Mouse (Mus musculus) CH12.LX (cell line): ENCODE results near the gene Qser1. TPM values are rescaled to one million over a fixed set of nuclear protein-coding genes. Genes with fewer than 3 reads are reported as not detected.

Experiments
- DNase-seq: peaks from one replicate; pipeline ENCODE4 v3.0.0-alpha.2; 2013; ENCODE audit errors: extremely low read depth
- H3K27ac ChIP-seq: 2 replicates; pipeline ENCODE4 v1.5.1; 2012; ENCODE audit warnings: low read depth, mild to moderate bottlenecking, control low read depth, moderate library complexity; ENCODE audit not compliant: insufficient read depth
- H3K27me3 ChIP-seq: replicated peaks from 2 replicates; pipeline ENCODE3; 2012; ENCODE audit warnings: inconsistent platforms
- H3K36me3 ChIP-seq, 2 experiments: replicated peaks in 1 of 2; 2 replicates each; pipeline versions ENCODE3 to v1.6.1; 2012; ENCODE audit warnings: inconsistent platforms in 1 of 2, low read length in 1 of 2, mild to moderate bottlenecking in 1 of 2, mixed read lengths in 1 of 2, moderate library complexity in 1 of 2; ENCODE audit not compliant: control insufficient read depth in 1 of 2, insufficient read depth in 1 of 2
- H3K4me1 ChIP-seq, 2 experiments: 2 replicates each; pipeline ENCODE4 v1.6.1; 2012; ENCODE audit warnings: inconsistent platforms in 1 of 2, moderate library complexity in 1 of 2; ENCODE audit not compliant: insufficient read depth in 2 of 2, control insufficient read depth in 1 of 2
- H3K4me2 ChIP-seq: 2 replicates; pipeline ENCODE4 v1.6.1; 2012; ENCODE audit warnings: low read depth, mild to moderate bottlenecking, control low read depth; ENCODE audit not compliant: poor library complexity, insufficient read depth, severe bottlenecking
- H3K4me3 ChIP-seq, 3 experiments: fragments of 150-350 bp in 1 of 3; sonication (generic) in 1 of 3; replicated peaks in 1 of 3; 2 replicates each; pipeline versions ENCODE3 to v1.5.1; 2011 to 2012; ENCODE audit warnings: low read depth in 2 of 3, low read length in 2 of 3, mild to moderate bottlenecking in 2 of 3, moderate library complexity in 2 of 3, control low read depth in 1 of 3, improper control_type of control experiment in 1 of 3, inconsistent platforms in 1 of 3, mixed read lengths in 1 of 3; ENCODE audit not compliant: poor library complexity in 1 of 3
- H3K79me2 ChIP-seq: replicated peaks from 2 replicates; pipeline ENCODE4 v1.6.1; 2012; ENCODE audit warnings: mild to moderate bottlenecking, moderate library complexity; ENCODE audit not compliant: control insufficient read depth, poor library complexity, insufficient read depth, severe bottlenecking; ENCODE audit errors: extremely low read depth
- H3K9ac ChIP-seq: 2 replicates; pipeline ENCODE4 v1.6.1; 2012; ENCODE audit warnings: low read depth, mild to moderate bottlenecking, control low read depth, moderate library complexity; ENCODE audit not compliant: insufficient read depth
- H3K9me3 ChIP-seq: replicated peaks from 2 replicates; pipeline ENCODE3; 2012; ENCODE audit warnings: low read length, inconsistent platforms, mixed read lengths
- BHLHE40 ChIP-seq: IDR thresholded peaks from 2 replicates; pipeline ENCODE4 v1.6.1; 2011; ENCODE audit warnings: mild to moderate bottlenecking, low read depth, low read length, improper control_type of control experiment
- CHD1 ChIP-seq: IDR thresholded peaks from 2 replicates; pipeline ENCODE4 v1.6.1; 2012; ENCODE audit warnings: low read depth, low read length, improper control_type of control experiment, inconsistent platforms
- CHD2 ChIP-seq: IDR thresholded peaks from 2 replicates; pipeline ENCODE4 v1.6.1; 2011; ENCODE audit warnings: low read length, improper control_type of control experiment
- CTCF ChIP-seq, 2 experiments: IDR thresholded peaks in 1 of 2; conservative IDR thresholded peaks in 1 of 2; 2 replicates each; pipeline ENCODE4 v1.5.1; 2011 to 2012; ENCODE audit warnings: low read depth in 2 of 2, low read length in 2 of 2, improper control_type of control experiment in 1 of 2, inconsistent platforms in 1 of 2, mild to moderate bottlenecking in 1 of 2, moderate library complexity in 1 of 2
- E2F4 ChIP-seq: IDR thresholded peaks from 2 replicates; pipeline ENCODE4 v1.6.1; 2011; ENCODE audit warnings: low read depth, low read length, improper control_type of control experiment; ENCODE audit not compliant: insufficient replicate concordance
- EP300 ChIP-seq: IDR thresholded peaks from 2 replicates; pipeline ENCODE4 v1.6.1; 2011; ENCODE audit warnings: low read length, improper control_type of control experiment
- GABPA ChIP-seq: IDR thresholded peaks from 2 replicates; pipeline ENCODE4 v1.6.1; 2012; ENCODE audit warnings: low read depth, low read length, improper control_type of control experiment, inconsistent platforms; ENCODE audit not compliant: insufficient replicate concordance
- IRF4 ChIP-seq: IDR thresholded peaks from 2 replicates; pipeline ENCODE4 v1.6.1; 2014; ENCODE audit warnings: low read depth, mild to moderate bottlenecking, inconsistent platforms, low read length, improper control_type of control experiment
- JUN ChIP-seq: IDR thresholded peaks from 2 replicates; pipeline ENCODE4 v1.6.1; 2011; ENCODE audit warnings: low read depth, mild to moderate bottlenecking, low read length, improper control_type of control experiment, moderate library complexity; ENCODE audit not compliant: insufficient read depth
- JUND ChIP-seq: conservative IDR thresholded peaks from 2 replicates; pipeline ENCODE4 v1.6.1; 2011; ENCODE audit warnings: low read depth, low read length, improper control_type of control experiment
- KAT2A ChIP-seq: IDR thresholded peaks from 2 replicates; pipeline ENCODE4 v1.6.1; 2012; ENCODE audit warnings: low read length, improper control_type of control experiment, inconsistent platforms; ENCODE audit not compliant: insufficient replicate concordance
- MAFK ChIP-seq: IDR thresholded peaks from 2 replicates; pipeline ENCODE4 v1.6.1; 2011; ENCODE audit warnings: low read length, improper control_type of control experiment; ENCODE audit not compliant: insufficient replicate concordance
- MAX ChIP-seq: IDR thresholded peaks from 2 replicates; pipeline ENCODE4 v1.6.1; 2011; ENCODE audit warnings: low read length, improper control_type of control experiment
- MAZ ChIP-seq: IDR thresholded peaks from 2 replicates; pipeline ENCODE4 v1.6.1; 2012; ENCODE audit warnings: low read depth, mild to moderate bottlenecking, inconsistent platforms, low read length, improper control_type of control experiment, moderate library complexity
- MEF2A ChIP-seq: IDR thresholded peaks from 2 replicates; pipeline ENCODE4 v1.6.1; 2014; ENCODE audit warnings: low read depth, mild to moderate bottlenecking, inconsistent platforms, low read length, improper control_type of control experiment, borderline replicate concordance
- NELFE ChIP-seq: IDR thresholded peaks from 2 replicates; pipeline ENCODE4 v1.6.1; 2011; ENCODE audit warnings: low read depth, low read length, improper control_type of control experiment
- NRF1 ChIP-seq: IDR thresholded peaks from 2 replicates; pipeline ENCODE4 v1.6.1; 2014; ENCODE audit warnings: low read depth, mild to moderate bottlenecking, inconsistent platforms, low read length, improper control_type of control experiment, moderate library complexity
- POLR2A ChIP-seq: IDR thresholded peaks from 2 replicates; pipeline ENCODE4 v1.6.1; 2011; ENCODE audit warnings: low read depth, mild to moderate bottlenecking, improper control_type of control experiment, low read length
- POLR2AphosphoS2 ChIP-seq: IDR thresholded peaks from 2 replicates; pipeline ENCODE4 v1.6.1; 2011; ENCODE audit warnings: low read depth, low read length, improper control_type of control experiment
- RAD21 ChIP-seq: IDR thresholded peaks from 2 replicates; pipeline ENCODE4 v1.6.1; 2011; ENCODE audit warnings: low read depth, mild to moderate bottlenecking, low read length, improper control_type of control experiment, moderate library complexity
- RCOR1 ChIP-seq: conservative IDR thresholded peaks from 2 replicates; pipeline ENCODE4 v1.6.1; 2012; ENCODE audit warnings: low read depth, mild to moderate bottlenecking, inconsistent platforms, low read length, improper control_type of control experiment
- SIN3A ChIP-seq: IDR thresholded peaks from 2 replicates; pipeline ENCODE4 v1.6.1; 2012; ENCODE audit warnings: low read length, improper control_type of control experiment, inconsistent platforms
- SMC3 ChIP-seq: IDR thresholded peaks from 2 replicates; pipeline ENCODE4 v1.6.1; 2011; ENCODE audit warnings: low read depth, low read length, improper control_type of control experiment
- TBP ChIP-seq: conservative IDR thresholded peaks from 2 replicates; pipeline ENCODE4 v1.6.1; 2011; ENCODE audit warnings: low read depth, low read length, improper control_type of control experiment
- TCF12 ChIP-seq: IDR thresholded peaks from 2 replicates; pipeline ENCODE4 v1.6.1; 2014; ENCODE audit warnings: low read depth, mild to moderate bottlenecking, inconsistent platforms, low read length, improper control_type of control experiment
- UBTF ChIP-seq: IDR thresholded peaks from 2 replicates; pipeline ENCODE4 v1.6.1; 2012; ENCODE audit warnings: low read depth, mild to moderate bottlenecking, inconsistent platforms, low read length, improper control_type of control experiment, moderate library complexity
- USF1 ChIP-seq: IDR thresholded peaks from 2 replicates; pipeline ENCODE4 v1.6.1; 2014; ENCODE audit warnings: low read depth, mild to moderate bottlenecking, inconsistent platforms, low read length, improper control_type of control experiment
- USF2 ChIP-seq: conservative IDR thresholded peaks from 2 replicates; pipeline ENCODE4 v1.6.1; 2011; ENCODE audit warnings: low read depth, low read length, improper control_type of control experiment
- ZKSCAN1 ChIP-seq: IDR thresholded peaks from 2 replicates; pipeline ENCODE4 v1.6.1; 2012; ENCODE audit warnings: low read depth, inconsistent platforms, low read length, improper control_type of control experiment, borderline replicate concordance
- ZMIZ1 ChIP-seq: IDR thresholded peaks from 2 replicates; pipeline ENCODE4 v1.6.1; 2012; ENCODE audit warnings: low read depth, mild to moderate bottlenecking, inconsistent platforms, low read length, improper control_type of control experiment
- ZNF384 ChIP-seq: IDR thresholded peaks from 2 replicates; pipeline ENCODE4 v1.6.1; 2012; ENCODE audit warnings: low read depth, low read length, improper control_type of control experiment, inconsistent platforms
- dilution Hi-C: fragments of 300-500 bp; cut with MboI; formaldehyde crosslinking; loops from 2 replicates; pipeline ENCODE4 v1.14.3; 2020; ENCODE audit warnings: low sequenced_read_pairs; ENCODE audit not compliant: extremely low pct_unique_long_range_greater_than_20kb, extremely low pct_ligation_motif_present
- in situ Hi-C: fragments of 300-500 bp; cut with MboI; formaldehyde crosslinking; loops from 3 replicates; pipeline ENCODE4 v1.14.3; 2019; ENCODE audit warnings: low sequenced_read_pairs, low pct_ligation_motif_present, low pct_unique_long_range_greater_than_20kb, mixed read lengths
- polyA plus RNA-seq: library from polyadenylated mRNA; unstranded; fragments of >175 nt; gene quantifications from 2 replicates; pipeline ENCODE4 v1.2.1, GENCODE M21; 2012; ENCODE audit warnings: low read depth; ENCODE audit not compliant: insufficient read length
- total RNA-seq, 2 experiments: library from RNA; depleted of rRNA; stranded (reverse); fragments of 300-350 nt in 1 of 2; fragments of >200 nt in 1 of 2; gene quantifications; 2 replicates each; pipeline ENCODE4 v1.2.3; 2012 to 2014

The Qser1 gene
- total and polyA plus RNA-seq, 3 experiments, result 3.7 to 10.2 (median 6.8) TPM

GRCm38 (mm10) chr2:104849276-104849990, 32.9 kb upstream of the Qser1 start, which contains the start of gene Prrg4 (continued):
- TF ChIP-seq MAZ (no peak), MEF2A (peak; percentile 30; the same call in 1 of the 2 replicates), JUND (no peak), RCOR1 (0 out of 2 replicates have a peak, but pooled peaks have one; percentile 19), GABPA (no peak), POLR2A (peak; percentile 66; the same call in 1 of the 2 replicates), POLR2AphosphoS2 (no peak), TCF12 (peak; percentile 65; the same call in 1 of the 2 replicates), EP300 (no peak), KAT2A (no peak), NRF1 (peak; percentile 67), CHD2 (no peak), MAFK (no peak)

DNA sequence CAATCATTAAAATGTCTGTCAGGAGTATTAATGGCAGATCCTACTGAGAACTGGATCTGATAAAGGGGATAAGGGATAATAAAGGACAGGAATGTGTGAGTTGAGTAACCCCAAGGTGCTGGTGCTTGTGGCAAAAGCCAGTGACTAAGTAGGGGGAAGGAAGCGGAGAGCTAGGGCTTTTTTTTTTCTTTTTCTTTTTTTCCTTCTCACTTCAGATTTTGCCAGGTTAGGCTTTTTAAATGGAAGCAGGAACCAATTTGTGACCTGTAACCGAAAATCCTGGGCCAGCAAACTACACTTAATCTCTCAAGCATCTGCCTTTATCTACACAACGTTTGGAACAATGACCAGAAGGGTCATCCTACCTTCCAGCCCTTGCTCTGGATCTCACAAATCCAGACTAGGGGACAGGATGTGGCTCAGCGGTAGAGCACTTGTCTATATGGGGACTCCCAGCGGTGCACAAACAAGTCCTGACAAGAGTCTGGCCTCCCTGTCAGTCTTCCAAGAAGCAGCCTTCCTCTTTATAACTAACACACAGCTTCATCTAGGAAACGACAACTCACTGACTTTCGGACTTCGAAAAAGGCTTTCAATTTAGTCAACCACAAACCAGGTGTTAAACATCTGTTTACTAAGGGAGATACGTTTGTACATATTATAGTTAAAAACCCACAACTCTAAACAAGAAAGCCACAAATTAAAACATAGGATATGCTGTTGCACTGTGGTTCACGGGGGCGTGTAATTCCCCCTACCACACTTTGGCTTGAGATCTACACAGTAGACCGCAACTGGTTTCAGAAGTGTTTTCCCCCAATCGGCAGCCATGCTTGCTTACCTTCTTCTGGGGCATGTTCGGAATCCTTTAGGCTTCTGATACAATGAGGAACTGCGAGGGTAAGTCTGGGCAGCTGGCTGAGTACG, 31.9 kb upstream of the Qser1 start:
- DNase-seq, result peak; percentile 80
- dilution Hi-C loops, result no loop called here
- Histone ChIP-seq H3K27me3 (peaks cover 3% of the 10 kb centered on the region), H3K9ac (peak overlapping the region; percentile 86), H3K79me2 (no peaks in the 10 kb centered on the region), H3K36me3 (peaks cover 5 to 27% of the 10 kb centered on the region in 2 experiments), H3K9me3 (no peaks in the 10 kb centered on the region), H3K27ac (peak overlapping the region; percentile 93), H3K4me3 (peak overlapping the region; percentile 81 to 95 (median 83)), H3K4me2 (peak overlapping the region; percentile 59), H3K4me1 (peaks cover 9 to 14% of the 10 kb centered on the region in 2 experiments)
- in situ Hi-C loops, result no loop called here
- no peak for TF ChIP-seq JUN
- no peak; the same call in none of the 2 replicates for TF ChIP-seq ZMIZ1
- 0 out of 2 replicates have a peak, but pooled peaks have one; percentile 52 for TF ChIP-seq TBP
- TF ChIP-seq GABPA, result no peak
- TF ChIP-seq POLR2AphosphoS2, result no peak
- TF ChIP-seq E2F4, result no peak
- TF ChIP-seq IRF4, result peak; percentile 74
- TF ChIP-seq ZKSCAN1, result no peak
- TF ChIP-seq CHD1, result peak; percentile 98
- peak; percentile 32; the same call in 1 of the 2 replicates for TF ChIP-seq MAFK
- TF ChIP-seq UBTF, result peak; percentile 18; the same call in 1 of the 2 replicates
- TF ChIP-seq NELFE, result peak; percentile 14; the same call in 1 of the 2 replicates
- no peak; the same call in 1 of the 2 replicates for TF ChIP-seq SMC3
- peak; percentile 3; the same call in 1 of the 2 replicates for TF ChIP-seq NRF1
- TF ChIP-seq ZNF384, result peak; percentile 71
- TF ChIP-seq BHLHE40, result peak; percentile 49
- no peak for TF ChIP-seq USF2
- no peak for TF ChIP-seq CTCF (conservative IDR thresholded peaks at IDR 0.05 in 1 of 2, IDR thresholded peaks at IDR 0.05 in 1 of 2; ENCODE audit: low read depth in 2 of 2, low read length in 2 of 2)
- no peak for TF ChIP-seq RAD21
- TF ChIP-seq MAX, result peak; percentile 63
- TF ChIP-seq EP300, result peak; percentile 80
- peak; percentile 52; the same call in 1 of the 2 replicates for TF ChIP-seq JUND
- TF ChIP-seq USF1, result no peak
- TF ChIP-seq POLR2A, result no peak; the same call in none of the 2 replicates
- peak; percentile 45; the same call in 1 of the 2 replicates for TF ChIP-seq CHD2
- TF ChIP-seq SIN3A, result peak; percentile 93
